Mouse (Mus musculus) liver, embryonic 14.5 days (tissue): ENCODE measurements around the gene Maco1.

Experiments
- CTCF ChIP-seq: IDR thresholded peaks from 2 replicates; pipeline ENCODE4 v1.5.1; 2016; ENCODE audit warnings: antibody characterized with exemption, low read depth, control low read depth
- EP300 ChIP-seq: IDR thresholded peaks from 2 replicates; pipeline ENCODE4 v1.6.1; 2016; ENCODE audit warnings: antibody characterized with exemption, low read depth

DNA sequence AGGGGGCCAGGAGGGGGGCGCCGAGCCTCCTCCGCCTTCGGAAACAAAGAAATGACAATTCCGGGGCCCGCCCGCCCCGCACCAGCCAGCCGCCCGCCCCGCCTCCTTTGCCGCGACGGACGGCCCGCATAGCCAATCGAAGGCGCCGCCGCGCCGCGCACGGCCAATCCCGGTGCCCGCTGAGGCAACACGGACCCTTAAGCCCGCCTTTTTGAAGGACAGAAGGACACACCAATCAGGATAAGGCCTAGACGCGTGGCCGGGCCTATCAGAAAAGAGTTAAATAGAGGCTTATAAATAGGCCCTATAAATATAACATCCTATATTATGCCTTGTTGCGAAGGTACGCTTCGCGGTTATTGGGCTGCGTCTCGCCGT is at the start of gene Maco1:
- TF ChIP-seq CTCF (no peak), EP300 (peak; percentile 45; the same call in 1 of the 2 replicates)
